Comparison of ENCODE assay signal across 28 mouse cellular contexts in genomic region chr9:7335766-7336680, GRCm38 (mm10). TPM values are rescaled to one million over a fixed set of nuclear protein-coding genes. Genes with fewer than 3 reads are reported as not detected.
A peak's percentile ranks its signal among the peaks of the same experiment; 100 is the strongest.
DNase-seq lines count a peak whose midpoint lies in the region; ATAC-seq lines count a peak whose summit lies in the region.
"Had no signal": no experiment of that assay in that cellular context is flagged by ENCODE, and none has a peak within 500 bp of the region (broad histone marks: within the 10 kb centered on the region; RNA-seq: fewer than 3 reads in every experiment).

No protein-coding gene starts in this region.

- H3K9me3 ChIP-seq in kidney, embryonic 15.5 days (replicated peaks) = no peaks in the 10 kb centered on the region
- H3K9me3 ChIP-seq: embryonic facial prominence, embryonic 10.5 days; forebrain, embryonic 13.5 days; heart, embryonic 12.5 days; hindbrain, embryonic 15.5 days had no signal

- no peak overlapping the region for H3K4me2 ChIP-seq in kidney, embryonic 15.5 days
- H3K4me2 ChIP-seq: forebrain, embryonic 13.5 days; heart, embryonic 12.5 days; hindbrain, embryonic 15.5 days had no signal

- no peaks in the 10 kb centered on the region for H3K79me2 ChIP-seq in macrophage (ENCODE audit: inconsistent target)

- peak; percentile 88 for ATAC-seq in kidney, embryonic 15.5 days (replicated peaks; ENCODE audit: low FRiP score)
- ATAC-seq: activated CD4-positive, CD25-positive, alpha-beta regulatory T cell, adult 4 months; forebrain, embryonic 13.5 days; forebrain, postnatal 0 days had no signal

- no peaks in the 10 kb centered on the region for H3K4me1 ChIP-seq in kidney, embryonic 15.5 days
- H3K4me1 ChIP-seq: embryonic facial prominence, embryonic 10.5 days; forebrain, embryonic 13.5 days; heart, embryonic 12.5 days; hindbrain, embryonic 15.5 days had no signal

- no peak overlapping the region for H3K4me3 ChIP-seq in kidney, embryonic 15.5 days (replicated peaks)
- no peak overlapping the region for H3K4me3 ChIP-seq in macrophage (ENCODE audit: inconsistent target)
- H3K4me3 ChIP-seq: embryonic facial prominence, embryonic 10.5 days; forebrain, embryonic 13.5 days; heart, embryonic 12.5 days; hindbrain, embryonic 15.5 days had no signal

- no peak overlapping the region for H3K27ac ChIP-seq in kidney, embryonic 15.5 days
- H3K27ac ChIP-seq in macrophage = peak overlapping the region; percentile 91
- H3K27ac ChIP-seq: embryonic facial prominence, embryonic 10.5 days; forebrain, embryonic 13.5 days; hindbrain, embryonic 15.5 days had no signal

- DNase-seq in kidney, postnatal 36 days = no peak
- DNase-seq in 3T3-L1 (ENCODE audit: low read depth, low spot score) = peak; percentile 7
- peak; percentile 16 for DNase-seq in R1 (ENCODE audit: low read depth, low spot score)
- no peak for DNase-seq in liver
- no peak for DNase-seq in thymus, postnatal 36 days
- DNase-seq: adrenal gland, postnatal 14 days; cerebellum, adult 18-20 months; cerebellum, adult 9-11 months; cerebellum, postnatal 36 days; forebrain, postnatal 0 days; gastrocnemius, postnatal 25 days had no signal

- WGBS in kidney, embryonic 15.5 days = 36% methylated on average over 5 of the region's 6 CpGs
- 73% methylated on average over 4 of the region's 6 CpGs for WGBS in macrophage (ENCODE audit: missing documents)

- no peaks in the 10 kb centered on the region for H3K27me3 ChIP-seq in kidney, embryonic 15.5 days
- H3K27me3 ChIP-seq: CH12.LX; forebrain, embryonic 13.5 days; hindbrain, embryonic 15.5 days had no signal

- no peak overlapping the region for H3K9ac ChIP-seq in kidney, embryonic 15.5 days
- H3K9ac ChIP-seq: forebrain, embryonic 13.5 days; forebrain, postnatal 0 days; heart, embryonic 12.5 days; hindbrain, embryonic 15.5 days had no signal

- no peaks in the 10 kb centered on the region for H3K36me3 ChIP-seq in kidney, embryonic 15.5 days
- H3K36me3 ChIP-seq in macrophage (ENCODE audit: inconsistent target) = no peaks in the 10 kb centered on the region
- H3K36me3 ChIP-seq: embryonic facial prominence, embryonic 10.5 days; heart, embryonic 12.5 days; hindbrain, embryonic 15.5 days had no signal

RNA-seq across cellular contexts. Expression of gene Mmp12, which starts 8.2 kb away (rescaled TPM):
- not detected in 2 replicates for polyA plus RNA-seq in kidney, embryonic 15.5 days (2015; fragmentation: Nextera tagmentation; extraction: Ambion mirVana)
- 100 to 1,000 TPM in 7 of 26 experiments, 10 to 100 TPM in 6, 1 to 10 TPM in 12, under 1 TPM in 1; 0.49 to 300 (median 22.2) TPM for total RNA-seq in macrophage (2018; cell fraction: chromatin; rRNA removed)
- 100 to 1,000 TPM in 13 of 26 experiments, 10 to 100 TPM in 13; 11.5 to 266 (median 97.9) TPM for total RNA-seq in macrophage (2018; cell fraction: cytosol; rRNA removed)
- 100 to 1,000 TPM in 12 of 26 experiments, 10 to 100 TPM in 10, 1 to 10 TPM in 4; 7.7 to 380 (median 52.3) TPM for total RNA-seq in macrophage (2018; cell fraction: nucleus; rRNA removed)
- polyA plus RNA-seq in macrophage (2018) = 54.9 to 462 TPM (median 339 TPM) in 3 replicates
- total RNA-seq: gastrocnemius, adult 18-20 months; gastrocnemius, postnatal 25 days; granulocyte monocyte progenitor cell, adult 5-6 weeks had no signal
- polyA plus RNA-seq: activated CD4-positive, CD25-positive, alpha-beta regulatory T cell, adult 4 months; embryonic facial prominence, embryonic 10.5 days; forebrain, embryonic 13.5 days; forebrain, postnatal 0 days; heart, embryonic 12.5 days; hindbrain, embryonic 11.5 days; hindbrain, embryonic 15.5 days had no signal

RNA-seq across cellular contexts. Expression of gene Mmp1b, which starts 51.8 kb away (rescaled TPM):
- polyA plus RNA-seq in kidney, embryonic 15.5 days (2015; fragmentation: Nextera tagmentation; extraction: Ambion mirVana) = not detected in 2 replicates
- not detected for total RNA-seq in macrophage (2018; cell fraction: chromatin; rRNA removed)
- total RNA-seq in macrophage (2018; cell fraction: cytosol; rRNA removed) = not detected
- under 1 TPM in 1 of 26 experiments, not detected in 25; 0.62 TPM for total RNA-seq in macrophage (2018; cell fraction: nucleus; rRNA removed)
- not detected in 3 replicates for polyA plus RNA-seq in macrophage (2018)
- total RNA-seq: adrenal gland, adult 18-20 months; adrenal gland, postnatal 14 days; CH12.LX; ES-E14; forebrain, postnatal 0 days; gastrocnemius, adult 18-20 months; gastrocnemius, postnatal 25 days; granulocyte monocyte progenitor cell, adult 5-6 weeks; heart, adult 8-10 months; heart, postnatal 25 days had no signal
- polyA plus RNA-seq: activated CD4-positive, CD25-positive, alpha-beta regulatory T cell, adult 4 months; embryonic facial prominence, embryonic 10.5 days; embryonic facial prominence, embryonic 14.5 days; forebrain, embryonic 13.5 days; forebrain, postnatal 0 days; heart, embryonic 12.5 days; heart, embryonic 16.5 days; hindbrain, embryonic 11.5 days; hindbrain, embryonic 15.5 days had no signal

Comparison
In these comparisons a context has a peak if more than half of its experiments do, and no peak if none do; other contexts are left out.
1. DNase-seq: peak in 3T3-L1 (single experiment) and R1 (single experiment); none in kidney, postnatal 36 days (0 of 2), liver (single experiment) and thymus, postnatal 36 days (0 of 2).
2. RNA of gene Mmp12, which starts 8.2 kb away (polyA plus RNA-seq): 54.9 to 462 TPM in macrophage; not detected in kidney, embryonic 15.5 days; every median in the first group is over 10 times any median in the second.